Mouse (Mus musculus): ENCODE measurements around the gene Phf23.

Gene Phf23

DNA sequence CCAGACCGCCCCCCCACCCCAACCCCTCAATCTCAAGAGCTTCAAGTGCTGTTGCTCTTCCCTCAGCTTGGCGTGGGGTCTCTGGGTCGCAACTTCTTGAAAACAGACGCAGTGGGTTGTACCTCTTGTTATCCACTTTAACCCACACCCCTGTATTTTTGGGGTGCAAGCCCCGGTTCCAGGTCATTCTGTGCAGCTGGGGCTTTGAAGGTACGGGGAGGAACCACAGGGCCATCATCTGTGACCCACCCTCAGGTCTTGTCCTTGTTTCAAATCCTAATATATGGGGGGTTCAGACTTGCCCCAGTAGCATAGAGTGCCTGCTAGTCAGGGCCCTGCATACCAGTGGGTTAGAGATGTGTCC is 28.6 kb downstream of the Phf23 start:
- DNase-seq: peak in 1 of 2 experiments; percentile 7

DNA sequence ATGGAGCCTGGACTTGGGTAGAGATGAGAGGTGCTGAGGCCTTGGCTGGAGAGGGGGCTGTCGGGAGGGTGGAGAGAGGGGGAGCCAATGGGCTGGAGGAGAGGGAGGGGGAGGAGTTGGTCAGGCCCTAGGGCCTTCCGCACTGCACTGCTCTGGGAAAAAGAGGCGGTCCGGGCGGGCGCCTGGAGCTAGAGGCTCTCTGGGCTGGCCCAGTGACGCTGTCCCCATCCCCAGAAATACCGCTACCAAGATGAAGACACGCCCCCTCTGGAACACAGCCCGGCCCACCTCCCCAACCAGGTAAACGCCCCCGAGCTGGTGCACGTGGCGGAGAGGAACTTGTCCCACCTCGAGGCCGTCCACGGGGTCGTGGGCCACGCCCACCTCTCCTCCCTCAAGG is 31.1 kb downstream of the Phf23 start:
- peak in 1 of 2 experiments; percentile 64 for DNase-seq

DNA sequence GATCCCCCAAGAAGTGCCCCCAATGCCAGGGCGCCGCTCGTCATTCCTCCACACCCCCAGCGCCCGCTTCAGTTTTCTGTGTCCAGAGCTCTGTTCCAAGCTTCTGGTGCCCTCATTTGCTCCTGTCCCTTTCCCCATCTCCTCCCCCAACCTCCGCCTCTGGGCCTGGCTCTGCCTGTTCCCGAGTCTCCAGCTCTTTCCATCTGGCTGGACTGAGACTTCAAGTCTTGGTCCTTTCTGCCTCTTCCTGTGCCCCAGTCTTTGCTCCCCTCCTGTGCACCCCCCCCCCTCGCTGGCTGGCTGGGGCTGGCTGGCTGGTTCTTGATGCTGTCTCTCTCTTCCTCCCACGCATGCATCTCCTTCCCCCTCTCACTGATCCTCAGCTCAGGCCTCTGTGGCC is 31.8 kb downstream of the Phf23 start:
- DNase-seq: peak; percentile 52 to 65

DNA sequence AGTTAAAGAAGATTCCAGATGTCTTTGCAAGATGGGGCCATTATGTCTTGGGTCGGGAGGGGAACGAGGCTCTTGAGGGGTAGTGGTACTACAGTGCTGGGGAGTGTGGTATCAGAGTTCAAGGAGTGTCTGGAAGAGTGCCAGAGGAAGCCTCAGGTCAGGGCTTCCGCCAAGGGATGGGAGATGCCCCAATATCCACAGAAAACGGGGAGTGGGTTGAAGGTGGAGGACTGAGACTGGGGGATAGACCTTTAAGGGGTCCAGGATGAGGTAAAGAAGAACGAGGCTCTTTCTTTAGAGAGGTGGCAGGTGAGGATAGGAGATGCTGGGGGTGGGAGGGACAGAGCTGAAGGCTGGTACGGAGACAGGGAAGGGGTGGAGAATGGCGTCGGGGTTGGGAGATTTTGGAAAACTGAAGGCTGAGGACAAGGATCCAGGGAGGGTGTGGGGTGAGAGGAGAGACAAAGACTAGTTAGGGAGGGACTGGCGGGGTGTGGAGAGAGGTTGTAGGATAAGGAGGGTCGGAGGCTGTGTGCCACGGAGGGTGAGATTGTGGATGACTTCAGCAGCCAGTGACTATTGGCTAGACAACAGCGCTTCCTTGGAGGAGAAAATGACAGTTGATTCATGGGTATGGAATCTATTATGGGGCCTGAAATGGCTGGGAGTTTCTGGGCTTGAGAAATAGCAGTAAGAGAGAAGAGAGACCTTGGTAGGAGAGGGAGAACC is 33.0 kb downstream of the Phf23 start:
- DNase-seq: peak in 1 of 2 experiments; percentile 41

DNA sequence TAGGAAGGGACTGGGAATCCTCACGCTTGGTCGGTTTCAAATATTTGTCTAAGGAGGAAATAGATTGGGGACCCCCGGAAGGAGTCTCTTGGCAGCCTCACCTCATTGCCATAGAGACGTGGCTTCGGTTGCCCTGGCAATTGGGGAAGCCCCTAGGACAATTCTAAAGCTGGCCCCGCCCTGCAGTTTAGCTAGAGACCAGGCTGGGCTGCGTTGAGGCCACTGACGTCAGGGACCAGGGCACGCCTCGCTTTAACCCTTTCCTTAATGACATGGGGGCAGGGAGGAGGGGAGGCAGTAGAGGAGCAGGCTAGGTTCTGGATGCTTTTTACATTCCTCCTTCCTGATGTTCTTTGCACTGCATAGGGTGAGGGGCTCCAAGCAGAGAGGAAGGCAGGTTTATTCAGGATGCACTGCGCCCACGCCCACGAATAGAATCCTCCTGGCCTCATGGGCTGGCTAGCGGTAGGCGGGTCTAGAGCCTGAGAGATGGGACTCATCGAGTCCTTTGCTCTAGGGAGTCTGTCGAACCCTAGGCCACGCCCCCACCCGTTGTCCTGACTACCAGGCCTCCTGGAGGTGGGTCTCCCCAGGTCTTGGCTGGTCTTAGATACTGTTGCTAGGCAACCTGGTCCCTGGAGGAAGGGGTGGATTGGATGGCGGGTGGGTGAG is 33.7 kb downstream of the Phf23 start:
- DNase-seq: peak; percentile 83 to 86

DNA sequence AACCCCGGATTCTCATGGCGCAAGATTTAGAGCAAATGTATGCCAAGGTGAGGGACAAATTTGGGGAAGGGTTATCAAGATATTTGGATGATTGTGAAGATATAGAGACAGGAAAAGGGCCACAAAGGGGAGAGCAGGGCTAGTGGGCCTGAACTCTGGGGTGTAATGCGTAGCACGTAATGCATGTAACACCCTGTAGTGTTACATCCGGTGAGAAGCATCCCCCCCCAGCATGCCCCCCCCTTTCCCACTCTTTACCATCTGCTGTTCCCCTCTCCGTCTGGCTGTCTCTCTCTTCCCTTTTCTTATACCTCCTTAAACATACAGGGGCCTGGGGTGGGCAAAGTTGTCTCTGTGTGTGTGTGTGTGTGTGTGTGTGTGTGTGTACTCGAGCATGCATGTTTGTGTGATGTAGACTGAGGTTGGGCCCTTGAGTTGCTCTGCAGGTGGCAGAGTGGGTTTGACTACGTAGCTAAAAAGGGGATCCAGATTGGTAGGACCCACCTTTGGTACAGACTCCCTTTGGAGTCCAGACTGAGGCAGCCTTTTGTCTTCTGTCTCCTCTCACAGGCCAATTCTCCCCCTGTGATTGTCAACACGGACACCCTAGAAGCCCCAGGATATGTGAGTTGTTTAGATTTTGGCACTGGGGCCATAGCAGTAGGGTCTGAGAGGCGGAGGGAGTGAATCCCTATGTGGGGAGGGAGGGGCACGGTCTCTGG is 34.4 kb downstream of the Phf23 start:
- peak in 1 of 2 experiments; percentile 24 for DNase-seq

DNA sequence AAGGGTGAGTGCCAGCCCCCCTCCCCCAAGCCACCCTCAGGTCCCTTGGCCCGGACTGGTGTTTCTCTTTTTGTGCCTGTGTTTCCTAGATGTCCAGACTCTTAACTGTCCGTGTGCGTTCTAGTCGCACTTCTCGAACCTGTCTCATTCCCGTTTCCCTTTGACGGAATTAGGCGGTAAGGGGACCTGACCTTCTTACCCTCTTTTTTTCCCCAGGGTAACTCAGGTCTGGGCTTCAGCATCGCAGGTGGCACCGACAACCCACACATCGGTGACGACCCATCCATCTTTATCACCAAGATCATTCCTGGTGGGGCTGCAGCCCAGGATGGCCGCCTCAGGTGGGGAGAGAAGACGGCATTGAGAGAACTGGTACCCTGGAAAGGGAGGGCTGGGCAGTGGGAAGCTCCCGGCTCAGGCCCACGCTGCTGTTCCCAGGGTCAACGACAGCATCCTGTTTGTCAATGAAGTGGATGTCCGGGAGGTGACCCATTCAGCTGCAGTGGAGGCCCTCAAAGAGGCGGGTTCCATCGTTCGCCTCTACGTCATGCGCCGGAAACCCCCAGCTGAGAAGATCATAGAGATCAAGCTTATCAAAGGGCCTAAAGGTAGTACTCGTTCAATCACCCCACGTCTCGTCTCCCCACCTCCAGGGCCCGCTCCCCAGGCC is 35.2 kb downstream of the Phf23 start:
- DNase-seq: peak in 1 of 2 experiments; percentile 10

DNA sequence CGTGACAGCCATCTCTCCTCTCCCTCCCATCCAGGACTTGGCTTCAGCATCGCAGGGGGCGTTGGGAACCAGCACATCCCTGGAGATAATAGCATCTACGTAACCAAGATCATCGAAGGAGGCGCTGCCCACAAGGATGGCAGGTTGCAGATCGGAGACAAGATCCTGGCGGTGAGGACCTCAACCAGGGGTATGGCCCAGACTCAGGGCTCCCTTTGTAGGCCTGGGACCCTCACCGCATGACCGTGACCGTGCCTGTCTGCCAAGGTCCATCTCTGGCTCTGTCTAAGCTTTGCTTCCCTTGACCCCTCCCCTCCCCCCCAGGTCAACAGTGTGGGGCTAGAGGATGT is 35.7 kb downstream of the Phf23 start:
- DNase-seq: peak in 1 of 2 experiments; percentile 11

DNA sequence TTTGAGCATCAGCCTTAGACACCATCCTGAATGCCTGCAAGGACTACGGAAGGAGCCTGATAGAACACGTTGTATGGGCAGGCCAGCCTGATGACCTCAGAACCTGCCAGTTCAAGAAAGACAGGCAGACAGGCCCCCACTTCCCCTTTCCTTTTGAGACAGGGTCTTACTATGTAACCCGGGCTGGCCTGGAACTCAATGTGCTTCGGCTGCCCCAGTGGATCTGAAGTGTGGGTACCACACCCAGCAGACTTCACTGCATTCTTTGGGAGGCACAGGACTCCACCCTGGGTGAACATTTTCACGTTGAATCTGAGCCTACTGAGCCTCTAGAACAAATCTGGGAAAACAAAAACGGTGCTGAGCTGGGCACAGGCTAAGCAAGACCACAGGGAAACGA is 42.6 kb downstream of the Phf23 start:
- DNase-seq: no peak

DNA sequence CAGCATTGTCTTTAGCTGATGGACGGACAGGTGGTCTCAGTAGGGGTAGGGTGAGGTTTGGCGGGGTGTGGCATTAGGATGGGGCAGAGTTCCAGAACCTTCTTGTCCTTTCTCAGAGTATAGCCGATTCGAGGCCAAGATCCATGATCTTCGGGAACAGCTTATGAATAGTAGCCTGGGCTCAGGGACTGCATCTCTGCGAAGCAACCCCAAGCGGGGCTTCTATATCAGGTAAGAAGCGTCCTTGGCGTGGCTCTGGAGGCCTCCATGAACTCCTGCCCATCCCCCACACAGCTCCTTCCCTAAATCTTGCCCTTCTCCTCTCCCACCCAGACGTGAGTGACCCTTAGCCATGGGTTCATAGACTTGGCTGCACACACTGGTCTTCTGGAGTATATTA is 44.1 kb downstream of the Phf23 start:
- DNase-seq: peak in 1 of 2 experiments; percentile 21

DNA sequence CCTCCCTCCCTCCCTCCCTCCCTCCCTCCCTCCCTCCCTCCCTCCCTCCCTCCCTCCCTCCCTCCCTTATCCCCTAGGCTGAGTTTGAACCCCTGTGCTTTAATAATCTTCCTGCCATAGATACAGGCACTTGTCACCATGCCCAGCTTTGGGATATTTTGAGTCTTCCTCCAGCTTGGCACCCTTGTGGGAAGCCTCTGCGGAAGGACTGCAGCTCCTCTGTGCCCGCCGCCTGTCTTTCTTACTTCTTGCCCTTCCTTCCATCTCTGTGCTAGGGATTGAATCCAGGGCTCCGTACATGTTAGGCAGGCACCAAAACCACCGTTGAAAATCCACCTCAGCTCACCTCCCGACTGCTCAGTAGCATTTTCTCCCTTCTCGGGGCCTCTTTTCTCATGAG is 44.6 kb downstream of the Phf23 start:
- DNase-seq: peak in 1 of 2 experiments; percentile 48

DNA sequence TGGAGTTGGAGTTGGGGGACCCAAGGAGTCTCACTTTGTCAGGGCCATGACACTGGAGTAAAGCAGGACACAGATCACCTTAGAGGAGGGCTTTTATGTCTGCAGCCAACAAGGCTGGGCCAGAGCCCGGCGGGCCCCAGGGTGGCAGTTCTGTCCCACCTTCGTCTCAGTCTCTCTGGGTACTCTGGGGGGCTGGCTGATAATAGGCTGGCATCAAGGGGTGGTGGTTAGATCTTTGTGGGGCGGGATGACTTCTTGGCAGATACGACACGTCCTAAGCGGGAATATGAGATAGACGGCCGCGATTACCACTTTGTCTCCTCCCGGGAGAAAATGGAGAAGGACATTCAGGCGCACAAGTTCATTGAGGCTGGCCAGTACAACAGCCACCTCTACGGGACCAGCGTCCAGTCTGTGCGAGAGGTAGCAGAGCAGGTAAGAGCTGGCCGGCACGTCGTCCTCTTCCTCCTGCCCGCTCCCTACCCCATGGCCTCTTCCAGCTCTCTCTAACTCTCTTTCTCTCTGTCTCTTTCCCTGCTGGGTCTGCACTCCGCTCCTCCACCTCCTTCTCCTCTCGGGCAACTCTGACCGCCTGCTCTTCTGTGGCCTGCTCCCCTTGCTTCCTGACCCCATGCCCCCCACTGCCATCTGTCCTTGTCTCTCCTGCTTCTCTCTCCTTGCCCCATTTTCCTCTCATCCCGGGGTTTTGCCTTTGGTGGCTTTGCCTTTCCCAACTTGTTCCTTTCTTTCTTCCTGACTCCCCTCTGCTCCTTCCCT is 46.9 kb downstream of the Phf23 start:
- DNase-seq: peak in 1 of 2 experiments; percentile 30

DNA sequence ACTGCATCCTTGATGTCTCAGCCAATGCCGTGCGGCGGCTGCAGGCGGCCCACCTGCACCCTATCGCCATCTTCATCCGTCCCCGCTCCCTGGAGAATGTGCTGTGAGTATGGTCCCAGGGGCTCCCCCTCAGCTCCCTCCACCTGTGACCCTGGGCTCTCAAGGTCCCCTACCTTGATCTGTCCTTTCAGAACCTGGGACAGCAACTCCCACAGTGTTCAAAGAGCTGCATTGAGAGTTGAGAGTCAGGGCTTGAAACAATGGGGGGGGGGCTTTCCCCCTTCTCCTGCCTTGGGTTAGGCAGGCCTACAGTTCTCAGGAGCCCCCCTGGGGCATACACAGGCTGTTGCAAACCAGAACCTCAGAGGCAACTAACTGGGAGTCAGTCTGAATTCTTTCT is 48.1 kb downstream of the Phf23 start:
- DNase-seq: no peak

DNA sequence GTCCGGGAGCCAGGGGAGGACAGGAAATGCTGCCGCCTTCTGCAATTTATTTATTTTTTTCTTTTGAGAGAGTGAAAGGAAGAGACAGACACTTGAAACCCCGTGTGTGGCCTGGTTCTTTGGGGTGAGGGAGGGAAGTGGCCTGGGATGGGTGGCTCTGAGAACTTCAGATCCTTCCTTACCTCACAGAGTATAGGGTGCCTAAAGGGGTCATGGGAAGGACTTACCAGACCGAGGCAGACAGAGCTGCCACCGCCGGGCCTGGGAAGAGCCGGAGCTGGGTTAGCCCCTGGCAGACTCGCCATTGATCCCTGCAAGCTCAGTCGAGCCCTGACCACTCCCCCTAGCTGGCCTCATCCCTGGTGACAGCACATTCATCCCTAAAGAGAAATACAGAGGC is 49.9 kb downstream of the Phf23 start:
- DNase-seq: no peak

DNA sequence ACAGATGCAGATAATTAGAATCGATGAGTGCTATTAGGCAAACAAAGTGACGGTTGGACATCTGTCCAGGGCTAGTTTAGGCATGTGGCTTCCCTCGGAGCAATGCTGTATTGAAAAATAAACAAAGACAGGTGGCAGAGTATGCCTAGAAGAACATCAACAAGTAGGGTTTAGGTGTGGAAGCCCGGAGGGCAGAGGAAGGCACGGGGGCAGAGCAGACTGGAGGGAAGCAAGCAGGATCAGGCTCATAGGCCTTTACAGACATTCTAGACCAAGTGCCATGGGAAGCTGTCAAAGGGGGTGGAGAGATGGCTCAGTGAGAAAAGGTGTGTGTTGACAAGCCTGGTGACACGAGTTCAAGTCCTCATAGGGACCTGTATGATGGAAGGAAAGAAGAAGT is 53.8 kb downstream of the Phf23 start:
- no peak for DNase-seq

All from cerebellum, postnatal 14 days (tissue).